Mouse (Mus musculus): ENCODE measurements around the gene Hdac1. TPM values are rescaled to one million over a fixed set of nuclear protein-coding genes. Genes with fewer than 3 reads are reported as not detected.

Gene Hdac1
- 55.1 and 69.0 TPM in 2 replicates for polyA plus RNA-seq (2012; rRNA removed)

DNA sequence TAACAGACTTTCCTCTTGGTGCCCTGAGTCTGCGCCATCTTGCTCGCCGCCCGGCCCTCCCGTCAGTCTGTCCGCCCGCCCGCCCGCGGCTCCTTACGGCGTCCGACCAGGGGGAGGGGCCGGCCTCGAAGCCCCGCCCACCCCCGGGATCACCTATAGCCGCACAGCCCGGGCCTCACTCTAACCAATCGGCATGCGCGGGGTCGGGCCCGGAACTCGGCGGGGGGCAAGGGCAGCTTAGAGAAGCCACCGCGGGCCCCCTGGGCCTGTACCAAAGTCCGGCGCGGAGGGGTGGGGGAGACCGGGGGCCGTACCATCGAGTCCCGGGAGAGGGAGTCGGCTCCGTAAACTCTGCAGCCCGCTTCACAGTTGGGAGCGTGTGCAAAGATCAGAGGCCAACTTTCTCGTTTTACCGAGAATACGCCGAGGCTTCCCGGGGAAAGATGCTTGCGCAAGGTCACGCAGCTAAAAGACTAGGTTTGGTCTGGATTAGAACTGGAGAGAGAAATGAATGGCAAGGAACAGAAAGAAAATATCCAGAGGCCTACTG, at the start of gene Hdac1:
Gene Hdac1, minus strand, starts transcription at position 122 of the 550 bp plus-strand sequence.
- peak within 1 kb of the TSS; percentile 80 for H3K27ac ChIP-seq (ENCODE audit: insufficient read depth, low read length)
- DNase-seq (ENCODE audit: low read depth in 1 of 2, low spot score in 2 of 2): peak; percentile 87 to 98
- H3K27me3 ChIP-seq (ENCODE audit: control insufficient read depth, insufficient read depth, low read length): no peaks in the 10 kb centered on the region
- TF ChIP-seq CTCF (IDR thresholded peaks at IDR 0.05; ENCODE audit: extremely low read depth, insufficient read depth, insufficient read length, insufficient replicate concordance): no peak
- peak; percentile 37; the same call in 1 of the 2 replicates for TF ChIP-seq POLR2A (IDR thresholded peaks at IDR 0.05; ENCODE audit: low read depth, low read length)
- peak within 1 kb of the TSS; percentile 89 for H3K4me3 ChIP-seq (ENCODE audit: extremely low read depth, insufficient read depth, insufficient read length)
- H3K36me3 ChIP-seq (ENCODE audit: control insufficient read depth, insufficient read depth, low read length): no peaks in the 10 kb centered on the region
- 2% methylated on average over 46 of the region's 46 CpGs for WGBS
- H3K4me1 ChIP-seq (ENCODE audit: control insufficient read depth, insufficient read depth, insufficient read length): peaks cover 7% of the 10 kb centered on the region; the same call in 1 of the 2 replicates

DNA sequence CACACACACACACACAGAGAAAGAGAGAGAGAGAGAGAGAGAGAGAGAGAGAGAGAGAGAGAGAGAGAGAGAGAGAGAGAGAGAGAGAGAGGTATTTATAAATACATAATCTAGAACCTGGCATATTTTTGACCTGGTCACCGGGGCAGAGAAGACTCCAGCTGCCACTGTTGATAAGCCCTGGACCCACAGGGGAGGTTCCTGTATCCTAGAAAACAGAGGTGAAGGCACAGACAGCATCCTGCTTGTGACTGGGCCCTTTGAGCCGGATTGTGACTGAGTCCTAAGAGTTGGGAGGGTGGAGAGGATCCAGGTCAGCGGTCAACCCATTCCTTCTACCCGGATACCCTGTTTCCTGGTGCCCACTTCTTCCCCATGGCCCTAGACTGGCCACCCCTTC, 46.4 kb upstream of the Hdac1 start:
- Histone ChIP-seq H3K36me3 (ENCODE audit: control insufficient read depth, insufficient read depth, low read length) (peaks cover 21% of the 10 kb centered on the region), H3K4me1 (ENCODE audit: control insufficient read depth, insufficient read depth, insufficient read length) (no peaks in the 10 kb centered on the region; the same call in 1 of the 2 replicates), H3K27me3 (ENCODE audit: control insufficient read depth, insufficient read depth, low read length) (no peaks in the 10 kb centered on the region), H3K27ac (ENCODE audit: insufficient read depth, low read length) (no peak overlapping the region), H3K4me3 (ENCODE audit: extremely low read depth, insufficient read depth, insufficient read length) (no peak overlapping the region)
- TF ChIP-seq CTCF (IDR thresholded peaks at IDR 0.05; ENCODE audit: extremely low read depth, insufficient read depth, insufficient read length, insufficient replicate concordance): no peak
- TF ChIP-seq POLR2A (IDR thresholded peaks at IDR 0.05; ENCODE audit: low read depth, low read length): no peak
- WGBS: 64% methylated on average over 4 of the region's 4 CpGs
- no peak for DNase-seq (ENCODE audit: low read depth in 1 of 2, low spot score in 2 of 2)

DNA sequence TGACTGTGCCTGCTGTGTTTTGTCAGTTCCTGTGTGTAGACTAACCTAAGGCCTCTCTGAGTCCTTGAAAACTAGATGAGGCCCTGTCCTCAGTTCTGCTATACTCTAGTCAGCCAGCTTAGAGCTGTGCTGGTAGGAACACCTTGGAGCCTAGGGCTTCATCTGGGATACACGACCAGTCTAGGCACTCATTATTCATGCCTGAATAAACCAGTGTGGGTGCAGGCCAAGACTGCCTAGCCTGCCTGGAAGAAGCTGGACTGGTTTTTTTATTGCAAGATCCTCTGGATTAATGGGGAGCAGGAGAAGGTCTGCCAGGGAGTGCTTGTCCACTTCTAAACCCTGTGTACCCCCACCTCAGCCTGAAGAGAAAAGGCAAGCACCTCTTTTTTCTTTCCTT, 44.4 kb upstream of the Hdac1 start:
- Histone ChIP-seq H3K4me3 (ENCODE audit: extremely low read depth, insufficient read depth, insufficient read length) (no peak overlapping the region), H3K4me1 (ENCODE audit: control insufficient read depth, insufficient read depth, insufficient read length) (no peaks in the 10 kb centered on the region; the same call in 1 of the 2 replicates), H3K27ac (ENCODE audit: insufficient read depth, low read length) (no peak overlapping the region), H3K36me3 (ENCODE audit: control insufficient read depth, insufficient read depth, low read length) (peaks cover 7% of the 10 kb centered on the region), H3K27me3 (ENCODE audit: control insufficient read depth, insufficient read depth, low read length) (no peaks in the 10 kb centered on the region)
- TF ChIP-seq POLR2A (IDR thresholded peaks at IDR 0.05; ENCODE audit: low read depth, low read length) (no peak), CTCF (IDR thresholded peaks at IDR 0.05; ENCODE audit: extremely low read depth, insufficient read depth, insufficient read length, insufficient replicate concordance) (no peak)
- 77% methylated on average over 1 of the region's 1 CpGs for WGBS
- no peak for DNase-seq (ENCODE audit: low read depth in 1 of 2, low spot score in 2 of 2)

DNA sequence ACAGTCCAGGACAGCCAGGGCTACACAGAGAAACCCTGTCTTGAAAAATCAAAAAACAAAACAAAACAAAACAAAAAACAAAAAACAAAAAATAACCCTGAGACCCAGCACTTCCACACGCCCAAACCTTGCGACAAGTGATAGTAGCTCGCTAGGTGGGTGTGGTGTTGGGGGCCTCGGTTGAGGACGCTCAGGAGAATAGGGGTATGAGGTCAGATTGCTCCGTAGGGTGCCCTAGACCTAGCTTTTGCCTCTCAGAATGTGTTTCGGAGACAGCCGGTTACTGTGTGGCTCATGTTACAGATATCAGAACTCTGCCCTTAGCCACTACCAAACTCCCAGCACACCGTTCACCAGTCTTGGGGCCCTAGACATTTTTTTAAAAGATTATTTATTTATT, 43.3 kb upstream of the Hdac1 start:
- Histone ChIP-seq H3K27me3 (ENCODE audit: control insufficient read depth, insufficient read depth, low read length) (no peaks in the 10 kb centered on the region), H3K4me1 (ENCODE audit: control insufficient read depth, insufficient read depth, insufficient read length) (no peaks in the 10 kb centered on the region; the same call in 1 of the 2 replicates), H3K4me3 (ENCODE audit: extremely low read depth, insufficient read depth, insufficient read length) (no peak overlapping the region; the same call in 1 of the 2 replicates), H3K27ac (ENCODE audit: insufficient read depth, low read length) (peak overlapping the region; percentile 8; the same call in 1 of the 2 replicates), H3K36me3 (ENCODE audit: control insufficient read depth, insufficient read depth, low read length) (no peaks in the 10 kb centered on the region)
- TF ChIP-seq CTCF (IDR thresholded peaks at IDR 0.05; ENCODE audit: extremely low read depth, insufficient read depth, insufficient read length, insufficient replicate concordance): no peak
- no peak for TF ChIP-seq POLR2A (IDR thresholded peaks at IDR 0.05; ENCODE audit: low read depth, low read length)
- no peak for DNase-seq (ENCODE audit: low read depth in 1 of 2, low spot score in 2 of 2)
- WGBS: 90% methylated on average over 9 of the region's 9 CpGs

DNA sequence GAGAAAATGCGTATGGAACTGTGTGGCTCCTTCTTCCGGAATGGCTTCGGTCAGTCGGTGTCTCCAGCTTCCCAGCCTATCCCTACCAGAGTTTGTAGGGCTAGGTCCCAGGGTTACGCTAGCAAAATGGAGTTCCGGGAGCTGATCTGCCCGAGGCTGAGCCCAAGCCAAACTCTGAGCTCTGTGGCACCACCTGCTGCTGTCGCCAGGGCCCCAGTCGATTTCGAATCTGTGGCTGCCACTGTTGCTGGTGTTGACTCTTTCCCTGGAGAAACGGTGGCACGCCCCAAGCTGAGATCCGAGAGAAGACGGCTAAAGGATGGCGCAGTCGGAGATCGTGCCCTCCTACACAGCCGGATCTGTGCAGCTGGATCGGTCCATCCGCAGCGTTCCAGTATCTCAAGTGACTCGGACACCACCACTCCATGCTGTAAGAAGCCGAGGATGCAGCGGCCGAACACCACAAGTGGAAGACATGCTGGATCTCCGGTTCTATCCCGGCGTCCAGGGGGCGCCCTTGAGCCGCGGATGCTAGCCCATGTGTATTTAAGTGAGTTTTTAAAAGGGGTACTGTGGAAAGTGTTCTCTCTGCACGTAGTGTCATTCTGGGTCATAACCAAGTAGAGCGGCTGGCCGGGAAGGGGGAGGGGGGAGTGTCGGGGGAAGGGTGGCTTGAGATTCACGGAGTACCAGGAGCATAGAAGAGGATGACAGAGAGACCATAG, 42.5 kb upstream of the Hdac1 start:
- Histone ChIP-seq H3K36me3 (ENCODE audit: control insufficient read depth, insufficient read depth, low read length) (no peaks in the 10 kb centered on the region), H3K4me1 (ENCODE audit: control insufficient read depth, insufficient read depth, insufficient read length) (peaks cover 3% of the 10 kb centered on the region; the same call in 1 of the 2 replicates), H3K27ac (ENCODE audit: insufficient read depth, low read length) (peak overlapping the region; percentile 97), H3K4me3 (ENCODE audit: extremely low read depth, insufficient read depth, insufficient read length) (peak overlapping the region; percentile 89), H3K27me3 (ENCODE audit: control insufficient read depth, insufficient read depth, low read length) (no peaks in the 10 kb centered on the region)
- 2% methylated on average over 36 of the region's 36 CpGs for WGBS
- peak; percentile 68 to 87 for DNase-seq (ENCODE audit: low read depth in 1 of 2, low spot score in 2 of 2)
- TF ChIP-seq CTCF (IDR thresholded peaks at IDR 0.05; ENCODE audit: extremely low read depth, insufficient read depth, insufficient read length, insufficient replicate concordance) (peak; percentile 85), POLR2A (IDR thresholded peaks at IDR 0.05; ENCODE audit: low read depth, low read length) (no peak; the same call in none of the 2 replicates)

DNA sequence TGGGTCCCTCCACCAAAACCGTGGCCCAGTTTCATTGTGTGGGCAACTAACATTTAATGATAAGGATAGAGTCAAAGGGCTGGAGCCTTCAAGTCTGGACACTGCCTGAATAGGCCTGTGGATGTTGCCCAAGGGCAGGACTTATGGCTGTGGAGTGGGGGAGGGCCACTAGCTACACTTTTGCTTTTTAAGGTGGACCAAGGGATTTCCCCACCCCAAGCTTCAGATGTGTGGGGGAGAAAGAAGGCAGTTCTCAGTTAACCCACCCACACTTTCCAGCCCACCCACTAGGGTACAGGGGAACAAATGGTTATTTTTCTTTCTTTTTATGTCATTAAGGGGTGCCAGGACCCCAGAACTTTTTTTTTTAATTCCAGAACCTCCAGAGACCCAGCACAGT, 41.9 kb upstream of the Hdac1 start:
- WGBS: 38% methylated on average over 1 of the region's 1 CpGs
- Histone ChIP-seq H3K27ac (ENCODE audit: insufficient read depth, low read length) (peak overlapping the region; percentile 97), H3K4me3 (ENCODE audit: extremely low read depth, insufficient read depth, insufficient read length) (peak overlapping the region; percentile 89; the same call in 1 of the 2 replicates), H3K27me3 (ENCODE audit: control insufficient read depth, insufficient read depth, low read length) (no peaks in the 10 kb centered on the region), H3K4me1 (ENCODE audit: control insufficient read depth, insufficient read depth, insufficient read length) (peaks cover 5% of the 10 kb centered on the region; the same call in 1 of the 2 replicates), H3K36me3 (ENCODE audit: control insufficient read depth, insufficient read depth, low read length) (no peaks in the 10 kb centered on the region)
- no peak for TF ChIP-seq CTCF (IDR thresholded peaks at IDR 0.05; ENCODE audit: extremely low read depth, insufficient read depth, insufficient read length, insufficient replicate concordance)
- TF ChIP-seq POLR2A (IDR thresholded peaks at IDR 0.05; ENCODE audit: low read depth, low read length): no peak
- peak in 1 of 2 experiments; percentile 31 for DNase-seq (ENCODE audit: low read depth in 1 of 2, low spot score in 2 of 2)
